Mouse (Mus musculus): ENCODE results near the gene Gcnt2. TPM values are rescaled to one million over a fixed set of nuclear protein-coding genes. Genes with fewer than 3 reads are reported as not detected.

Gene Gcnt2
- polyA plus RNA-seq, 1 experiment = 9.2 TPM

GRCm38 (mm10) chr13:41006244-41006643 lies 146.7 kb downstream of the Gcnt2 start:
- DNase-seq = peak; percentile 51
- WGBS = 58% methylated on average over 4 of the region's 4 CpGs
- TF ChIP-seq POLR2A (IDR thresholded peaks at IDR 0.05; ENCODE audit: low read depth, low read length) (no peak), CTCF (conservative IDR thresholded peaks at IDR 0.05; ENCODE audit: insufficient read depth, insufficient read length, low read depth, low read length) (no peak)
- peaks cover 4% of the 10 kb centered on the region; the same call in 1 of the 2 replicates for H3K4me1 ChIP-seq (ENCODE audit: control insufficient read depth, insufficient read depth, low read length)
- H3K36me3 ChIP-seq (ENCODE audit: control insufficient read depth, insufficient read depth, low read length) = peaks cover 11% of the 10 kb centered on the region
- no peaks in the 10 kb centered on the region for H3K27me3 ChIP-seq (replicated peaks; ENCODE audit: control insufficient read depth, insufficient read depth, low read length)
- H3K4me3 ChIP-seq (ENCODE audit: insufficient read depth, low read depth, low read length) = no peak overlapping the region
- H3K27ac ChIP-seq (ENCODE audit: insufficient read depth, low read depth, low read length) = no peak overlapping the region

DNA sequence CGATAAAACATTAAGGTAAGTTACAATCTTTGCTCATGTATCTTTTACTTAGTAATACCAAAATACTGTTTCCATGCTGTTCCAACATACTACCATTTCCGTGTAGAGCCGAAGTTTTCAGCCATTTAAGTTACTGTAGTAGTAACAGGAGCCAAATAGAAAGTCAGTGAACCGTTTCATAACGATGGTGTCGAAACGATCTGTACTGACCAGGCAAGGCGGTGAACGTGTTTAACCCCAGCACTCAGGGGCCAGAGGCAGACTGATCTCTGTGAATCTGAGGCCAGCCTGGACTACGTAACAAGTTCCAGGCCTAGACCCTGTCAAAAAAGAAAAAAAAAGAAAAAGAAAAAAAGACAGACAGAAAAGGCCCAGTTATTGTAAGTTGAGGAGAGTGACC lies 148.7 kb downstream of the Gcnt2 start:
- Histone ChIP-seq H3K36me3 (ENCODE audit: control insufficient read depth, insufficient read depth, low read length) (peaks cover 14% of the 10 kb centered on the region), H3K27ac (ENCODE audit: insufficient read depth, low read depth, low read length) (no peak overlapping the region), H3K27me3 (replicated peaks; ENCODE audit: control insufficient read depth, insufficient read depth, low read length) (no peaks in the 10 kb centered on the region), H3K4me3 (ENCODE audit: insufficient read depth, low read depth, low read length) (no peak overlapping the region), H3K4me1 (ENCODE audit: control insufficient read depth, insufficient read depth, low read length) (no peaks in the 10 kb centered on the region; the same call in 1 of the 2 replicates)
- 55% methylated on average over 10 of the region's 10 CpGs for WGBS
- DNase-seq = peak; percentile 72
- no peak for TF ChIP-seq CTCF (conservative IDR thresholded peaks at IDR 0.05; ENCODE audit: insufficient read depth, insufficient read length, low read depth, low read length)
- no peak for TF ChIP-seq POLR2A (IDR thresholded peaks at IDR 0.05; ENCODE audit: low read depth, low read length)

DNA sequence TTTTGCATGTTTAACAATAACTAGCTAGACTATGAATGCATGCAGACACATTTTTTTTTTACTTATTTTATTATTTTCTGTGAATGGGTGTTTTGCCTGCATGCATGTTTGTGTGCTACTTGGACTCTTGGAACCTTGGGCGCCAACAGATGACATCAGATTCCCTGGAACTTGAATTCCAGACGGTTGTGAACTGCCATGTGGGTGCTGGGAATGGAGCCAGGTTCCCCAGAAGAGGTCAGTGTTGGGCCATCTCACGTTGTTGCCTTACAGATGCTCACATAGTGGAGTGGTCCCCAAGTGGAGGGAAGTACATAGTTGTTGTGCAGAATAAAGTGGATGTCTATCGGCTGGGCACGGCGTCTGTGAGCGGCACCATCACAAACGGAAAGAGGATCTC lies 149.4 kb downstream of the Gcnt2 start:
- Histone ChIP-seq H3K4me3 (ENCODE audit: insufficient read depth, low read depth, low read length) (no peak overlapping the region), H3K27ac (ENCODE audit: insufficient read depth, low read depth, low read length) (no peak overlapping the region), H3K27me3 (replicated peaks; ENCODE audit: control insufficient read depth, insufficient read depth, low read length) (no peaks in the 10 kb centered on the region), H3K36me3 (ENCODE audit: control insufficient read depth, insufficient read depth, low read length) (peaks cover 14% of the 10 kb centered on the region), H3K4me1 (ENCODE audit: control insufficient read depth, insufficient read depth, low read length) (no peaks in the 10 kb centered on the region; the same call in 1 of the 2 replicates)
- peak; percentile 29 for DNase-seq
- TF ChIP-seq POLR2A (IDR thresholded peaks at IDR 0.05; ENCODE audit: low read depth, low read length) = no peak
- TF ChIP-seq CTCF (conservative IDR thresholded peaks at IDR 0.05; ENCODE audit: insufficient read depth, insufficient read length, low read depth, low read length) = no peak
- 76% methylated on average over 8 of the region's 8 CpGs for WGBS

Other genes with a start within 250 kb of the Gcnt2 start
- 4.3 and 5.2 TPM in 2 replicates for gene Tfap2a, start 121.4 kb upstream of the Gcnt2 start, polyA plus RNA-seq (2012; rRNA removed)
- gene Pak1ip1, start 141.3 kb downstream of the Gcnt2 start, polyA plus RNA-seq (2012; rRNA removed) = 32.0 and 33.9 TPM in 2 replicates
- 132 and 175 TPM in 2 replicates for gene Tmem14c, start 156.5 kb downstream of the Gcnt2 start, polyA plus RNA-seq (2012; rRNA removed)
- gene Mak, start 220.0 kb downstream of the Gcnt2 start, polyA plus RNA-seq (2012; rRNA removed) = 0.03 TPM in 1 of 2 replicates, not detected in the other